Mouse (Mus musculus) mouse embryonic stem cell (cell line): ENCODE measurements around the gene Arf6.

ENCODE experiments used
- in situ Hi-C, 2 experiments: fragments of 300-500 bp; cut with MboI; formaldehyde crosslinking; loops; 1 replicate in 1 of 2; 3 replicates in 1 of 2; pipeline ENCODE4 v1.14.3; 2019 to 2020; ENCODE audit warnings: low sequenced_read_pairs in 2 of 2, low pct_unique_long_range_greater_than_20kb in 1 of 2, mixed read lengths in 1 of 2; ENCODE audit not compliant: unreplicated experiment in 1 of 2

Gene Arf6

DNA sequence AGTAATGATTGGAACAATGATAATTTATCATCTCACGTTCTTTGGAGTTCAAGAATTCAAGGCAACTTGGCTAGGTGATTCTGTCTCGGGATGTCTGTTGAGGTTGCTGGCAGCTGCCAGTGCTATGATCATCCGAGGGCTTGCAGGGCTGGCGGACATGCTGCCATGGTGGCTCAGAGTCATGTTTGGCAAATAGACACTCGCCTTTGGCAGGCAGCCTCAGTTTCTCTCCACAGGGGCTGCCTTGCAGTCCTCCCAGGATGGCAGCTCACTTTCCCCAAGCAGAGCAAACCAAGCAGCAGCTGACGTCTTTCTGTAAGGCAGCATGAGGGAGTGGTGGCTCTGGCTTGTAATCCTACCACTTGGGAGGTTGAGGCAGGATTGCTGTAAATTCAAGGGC is 22.5 kb downstream of the Arf6 start:
- in situ Hi-C loops: no loop called here

DNA sequence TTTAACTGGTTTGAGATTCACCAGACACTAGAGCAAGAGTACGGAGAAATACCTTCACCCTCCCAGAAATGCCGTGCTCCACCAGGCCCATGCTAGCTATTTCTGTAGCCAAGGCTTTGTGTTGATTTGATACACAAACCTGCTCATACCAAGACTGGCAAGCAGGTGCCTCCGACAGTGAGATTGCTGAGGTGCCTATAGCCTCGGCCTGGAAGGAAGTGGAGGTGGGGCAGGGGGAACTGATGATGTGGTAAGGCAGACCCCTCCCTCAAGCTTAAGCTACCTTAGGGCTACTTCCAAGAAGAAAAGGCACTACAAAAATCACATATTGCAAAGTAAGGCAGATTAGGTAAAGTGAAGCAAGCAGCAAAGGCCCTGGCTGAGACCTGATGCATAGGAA is 28.4 kb downstream of the Arf6 start:
- in situ Hi-C loops: no loop called here

DNA sequence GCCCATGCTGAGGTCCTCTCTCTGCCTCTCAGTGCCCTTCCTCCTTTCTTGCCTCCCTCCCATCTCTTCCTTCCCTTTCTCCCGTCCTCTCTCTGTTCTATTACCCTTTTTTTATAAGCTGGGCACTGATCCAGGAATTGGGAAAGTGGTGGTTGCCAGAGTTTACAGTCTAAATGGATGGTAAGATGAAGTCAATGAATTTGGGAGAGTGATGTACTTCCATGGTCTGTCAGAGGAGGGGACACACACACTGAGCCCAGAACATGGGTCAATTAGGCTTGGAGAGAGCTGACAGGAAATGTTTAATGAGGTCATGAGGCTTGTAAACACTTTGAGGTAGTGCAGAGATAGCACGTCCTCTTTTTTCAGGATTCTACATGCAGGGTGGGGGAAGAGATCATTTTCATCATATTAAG is 28.9 kb downstream of the Arf6 start:
- in situ Hi-C loops: no loop called here

DNA sequence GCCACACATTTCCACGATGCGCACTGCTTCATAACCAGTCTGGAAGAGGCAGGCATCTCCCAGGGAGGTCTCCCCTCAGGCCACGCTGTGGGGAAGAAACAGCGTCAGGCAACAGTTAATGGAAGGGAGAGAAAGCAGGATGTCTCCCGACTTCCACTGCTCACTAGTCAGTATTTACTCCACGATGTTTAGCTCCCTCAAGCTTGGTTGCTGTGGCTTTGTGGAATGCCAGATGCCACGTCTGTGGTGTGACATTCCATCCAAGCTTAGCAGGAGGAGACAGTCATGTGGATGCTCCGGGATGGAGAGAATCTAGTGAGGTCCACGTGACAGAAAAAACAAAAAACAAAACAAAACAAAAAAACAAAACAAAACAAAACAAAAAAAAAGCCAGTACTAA is 30.1 kb downstream of the Arf6 start:
- in situ Hi-C loops: no loop called here

DNA sequence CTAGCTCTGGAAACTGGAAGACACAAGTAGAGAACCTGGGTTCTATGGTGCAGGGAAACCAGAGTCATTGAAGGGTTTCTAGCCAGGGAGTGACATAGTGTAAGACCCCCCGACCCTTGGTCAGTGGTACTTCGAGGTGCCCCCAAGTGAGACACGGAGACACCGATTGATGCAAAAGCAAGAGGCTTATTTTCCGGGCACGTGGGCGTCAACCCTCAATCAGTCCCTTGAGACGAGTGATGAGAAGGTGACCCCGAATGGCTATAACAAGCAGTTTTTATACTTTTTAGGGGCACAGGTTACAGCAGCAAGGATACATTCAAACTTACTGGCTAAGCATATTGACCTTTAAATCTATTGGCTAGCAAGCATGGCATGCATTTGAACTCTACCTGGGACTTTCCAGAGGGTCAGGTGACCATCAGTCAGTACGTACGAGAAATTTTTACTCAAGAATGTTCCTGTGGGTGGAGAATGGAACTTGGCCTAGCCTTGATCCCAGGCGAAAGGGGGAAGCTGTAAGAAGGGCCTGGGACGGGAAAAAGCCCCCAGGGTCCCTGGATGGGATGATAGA is 30.7 kb downstream of the Arf6 start:
- in situ Hi-C loops: no loop called here

DNA sequence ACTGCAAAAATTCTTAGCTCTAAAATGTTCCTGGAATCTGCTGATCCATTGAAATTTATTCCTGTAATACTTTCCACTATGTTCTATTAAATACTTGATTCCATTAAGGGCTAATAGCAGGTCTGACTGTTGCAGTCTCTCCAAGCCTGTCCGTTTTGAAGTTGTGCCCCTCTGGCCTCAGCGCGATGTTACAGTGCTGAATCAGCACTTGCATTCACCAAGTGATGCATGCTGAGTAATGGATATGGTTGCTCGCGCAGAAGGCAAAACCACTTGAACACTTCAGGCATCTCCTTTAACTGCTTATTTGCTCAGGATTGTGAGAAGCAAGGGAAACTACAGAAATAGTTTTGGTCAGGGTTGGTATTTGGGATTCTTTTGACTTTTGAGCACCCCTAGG is 38.8 kb downstream of the Arf6 start:
- in situ Hi-C loops: no loop called here

DNA sequence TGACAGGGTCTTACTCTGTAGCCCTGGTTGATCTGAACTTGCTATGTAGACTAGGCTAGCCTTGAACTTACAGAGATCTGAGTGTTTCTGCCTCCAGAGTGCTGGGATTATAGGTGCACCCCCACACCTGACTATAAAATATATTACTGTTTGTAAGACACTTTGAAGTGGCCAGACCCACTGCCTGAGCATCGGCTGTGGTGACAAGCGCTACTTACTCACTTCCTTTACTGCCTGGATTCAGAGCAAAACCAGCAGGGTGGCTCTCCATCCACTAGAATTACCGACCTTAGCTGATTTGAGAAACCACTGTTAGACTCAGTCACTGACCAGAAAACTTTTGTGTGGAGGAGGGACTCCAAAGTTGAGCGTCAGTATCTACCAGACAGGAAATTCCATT is 40.0 kb downstream of the Arf6 start:
- in situ Hi-C loops: no loop called here

DNA sequence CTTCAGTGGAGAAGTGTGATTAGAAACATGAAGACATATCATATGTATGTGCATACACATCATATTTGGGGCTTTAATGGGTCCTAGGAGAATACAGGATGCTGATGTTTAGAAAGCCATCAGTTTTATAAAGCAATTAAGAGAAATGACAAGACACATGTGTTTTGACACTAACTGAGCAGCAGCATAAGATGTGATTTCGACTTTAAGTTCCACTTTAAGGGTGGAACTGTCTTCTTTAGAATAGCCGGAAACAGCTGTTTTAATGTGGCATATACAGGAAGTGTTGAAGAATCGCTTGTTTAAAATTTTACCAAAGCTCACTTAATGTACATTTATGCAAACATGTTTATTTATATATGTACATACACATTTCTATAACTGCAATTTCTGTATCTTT is 41.4 kb downstream of the Arf6 start:
- in situ Hi-C loops: no loop called here

DNA sequence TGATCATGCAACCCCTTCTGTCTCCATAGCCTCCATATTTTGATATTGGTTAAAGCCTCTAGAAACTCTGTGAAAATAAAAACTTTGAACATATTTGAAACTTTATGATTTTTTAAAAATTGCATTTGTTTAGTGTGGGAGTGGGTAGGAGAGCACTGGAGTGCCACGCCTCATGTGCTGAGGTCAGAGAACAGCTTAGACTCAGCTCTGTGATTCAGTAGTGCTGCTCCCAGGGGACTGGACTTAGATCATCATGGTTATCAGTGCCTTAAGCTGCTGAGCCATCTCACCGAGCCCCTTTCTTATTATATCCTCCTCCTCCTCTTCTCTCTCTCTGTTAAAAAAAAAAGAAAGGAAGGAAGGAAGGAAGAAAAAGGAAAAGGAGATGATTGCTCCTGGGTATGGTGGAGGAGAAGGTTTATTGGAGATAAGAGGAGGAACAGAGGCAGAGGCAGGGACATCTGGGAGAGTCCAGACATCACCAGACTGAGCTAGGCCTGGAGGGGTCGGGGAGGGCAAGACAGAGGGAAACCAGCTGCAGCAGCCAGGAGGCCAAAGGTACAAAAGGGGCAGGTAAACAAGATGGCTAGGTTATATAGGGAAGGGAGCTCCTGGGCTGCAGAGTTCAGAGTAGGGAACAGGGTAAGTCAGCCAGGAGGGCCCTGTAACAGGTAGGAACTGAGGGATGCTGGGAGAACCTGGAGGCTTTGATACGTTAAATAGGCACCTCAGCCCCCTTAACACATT is 43.0 kb downstream of the Arf6 start:
- in situ Hi-C loops: no loop called here

DNA sequence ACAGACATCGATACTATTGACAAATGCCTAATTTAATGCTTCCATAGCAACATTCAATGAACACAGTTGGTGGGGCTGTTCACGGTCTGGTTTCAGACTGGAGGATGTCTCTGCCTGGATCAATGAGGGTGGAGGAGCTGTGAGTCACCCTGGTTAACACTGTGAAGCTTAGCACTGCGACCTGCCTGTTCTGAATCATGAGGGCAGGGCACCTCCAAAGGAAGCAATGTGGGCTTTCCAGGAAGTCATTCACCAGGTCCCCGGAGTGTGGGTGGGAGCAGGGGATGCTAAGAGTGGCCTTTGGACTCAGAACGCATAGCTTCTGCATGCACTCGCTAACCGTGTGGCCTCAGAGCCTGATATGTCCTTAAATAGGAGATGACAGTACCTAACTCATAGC is 44.8 kb downstream of the Arf6 start:
- in situ Hi-C loops: no loop called here

DNA sequence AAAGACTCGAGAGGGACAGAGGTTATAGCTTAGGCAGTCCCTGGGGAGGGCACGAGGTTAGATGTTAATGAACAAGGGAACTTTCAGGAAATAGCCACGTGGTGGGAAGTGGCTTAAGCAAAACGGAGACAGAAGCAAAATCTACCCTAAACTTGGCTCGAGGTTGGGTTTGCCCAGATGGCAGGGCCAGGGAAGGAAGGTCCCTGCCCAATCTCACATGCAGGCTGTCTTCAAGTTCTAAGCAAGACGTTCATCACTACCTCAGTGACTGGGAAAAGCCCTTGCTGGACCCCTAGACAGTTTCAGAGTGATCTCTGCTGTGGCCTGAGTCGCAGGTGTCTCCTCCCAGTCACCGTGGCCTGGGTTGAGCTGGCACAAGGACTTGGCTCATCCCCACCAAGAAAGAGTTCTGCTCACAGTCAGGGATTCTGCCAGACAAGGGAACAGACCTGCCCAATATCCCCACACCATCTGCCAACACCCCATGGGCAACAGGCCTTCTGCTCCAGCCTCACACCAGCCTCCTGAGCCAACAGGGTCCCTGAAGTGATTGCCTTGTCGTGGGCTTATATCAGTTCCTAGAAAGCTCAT is 45.8 kb downstream of the Arf6 start:
- in situ Hi-C loops: no loop called here

DNA sequence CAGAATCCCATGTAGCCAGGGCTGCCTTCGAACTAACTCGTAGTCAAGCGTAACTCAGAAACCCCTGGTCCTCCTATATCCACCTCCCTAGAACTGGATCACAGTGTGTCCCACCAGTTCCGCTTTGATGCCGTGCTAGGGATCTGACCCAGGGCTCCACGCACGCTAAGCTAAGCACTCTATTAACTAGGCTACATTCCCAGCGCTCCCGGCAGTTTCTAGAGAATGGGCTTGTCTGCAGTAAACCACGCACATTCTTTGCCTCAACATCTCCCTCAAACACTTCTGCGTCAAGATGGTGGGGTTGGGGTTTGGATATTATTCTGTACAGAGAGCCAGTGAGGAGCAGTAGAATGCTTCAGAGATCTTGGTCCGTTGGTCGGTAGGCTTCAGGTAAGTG is 46.7 kb downstream of the Arf6 start:
- in situ Hi-C loops: no loop called here

DNA sequence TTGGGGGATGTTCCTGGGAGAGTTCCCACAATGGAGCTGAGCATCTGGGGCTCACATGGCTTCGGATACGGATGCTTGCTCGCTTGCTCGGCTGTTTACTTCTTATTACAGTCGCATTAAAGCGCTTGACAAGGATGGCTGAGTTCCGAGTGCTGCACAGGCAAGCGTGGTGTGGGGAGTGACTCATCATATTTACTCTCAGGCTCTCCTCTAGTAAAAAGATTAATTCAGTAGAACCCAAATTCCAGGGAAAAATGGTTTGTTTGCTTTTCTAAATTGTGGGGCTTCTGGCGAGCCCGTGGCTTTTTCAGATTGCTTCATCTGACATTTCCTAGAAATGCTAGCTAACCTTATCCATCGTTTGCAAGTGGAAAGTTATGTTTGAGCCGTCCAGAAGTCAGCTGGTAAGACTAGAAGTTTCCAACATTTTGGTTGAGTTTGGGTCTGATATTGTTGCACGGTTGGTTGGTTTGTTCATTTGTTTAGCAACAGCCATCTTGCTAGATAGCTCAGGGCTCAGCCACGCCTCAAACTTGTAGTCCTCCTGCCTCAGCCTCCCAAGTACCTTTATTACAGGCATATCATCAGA is 47.2 kb downstream of the Arf6 start:
- in situ Hi-C loops: no loop called here

DNA sequence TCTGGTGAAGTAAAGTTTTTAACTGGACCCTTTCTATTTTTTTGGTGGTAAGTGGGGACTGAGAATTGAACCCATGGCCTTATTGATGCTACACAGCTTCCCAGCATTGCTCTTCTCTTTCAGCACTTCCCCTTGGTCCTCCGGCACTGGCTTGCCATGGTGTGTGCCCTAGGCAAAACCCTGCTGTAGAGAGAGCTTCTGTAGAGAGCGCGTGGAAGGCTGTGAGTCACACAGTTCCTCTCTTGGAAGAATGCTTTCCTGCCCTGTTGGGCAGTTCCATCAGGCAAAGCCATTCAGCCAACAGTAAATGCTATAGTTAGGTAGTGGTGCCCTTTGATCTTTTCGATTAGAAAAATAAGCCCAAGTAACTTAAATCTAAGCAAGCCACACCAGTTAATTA is 47.7 kb downstream of the Arf6 start:
- in situ Hi-C loops: no loop called here

DNA sequence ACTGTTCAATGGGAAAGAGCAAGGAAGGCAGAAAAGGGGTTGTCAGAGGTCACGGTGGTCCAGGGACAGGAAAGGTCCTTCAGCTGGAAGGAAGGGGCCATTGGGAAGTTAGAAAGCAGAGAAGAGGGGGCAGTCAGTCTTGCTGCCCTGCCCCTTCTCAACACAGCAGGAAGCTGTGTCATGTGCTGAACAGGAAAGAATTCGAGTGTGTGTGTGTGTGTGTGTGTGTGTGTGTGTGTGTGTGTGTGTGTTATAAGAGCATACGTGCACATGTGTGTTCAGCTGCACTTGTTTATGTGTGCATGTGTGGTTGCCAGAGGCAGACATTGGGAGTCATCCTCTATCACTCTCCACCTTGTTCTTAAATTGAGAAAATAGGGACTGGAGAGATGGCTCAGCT is 48.8 kb downstream of the Arf6 start:
- in situ Hi-C loops: no loop called here

DNA sequence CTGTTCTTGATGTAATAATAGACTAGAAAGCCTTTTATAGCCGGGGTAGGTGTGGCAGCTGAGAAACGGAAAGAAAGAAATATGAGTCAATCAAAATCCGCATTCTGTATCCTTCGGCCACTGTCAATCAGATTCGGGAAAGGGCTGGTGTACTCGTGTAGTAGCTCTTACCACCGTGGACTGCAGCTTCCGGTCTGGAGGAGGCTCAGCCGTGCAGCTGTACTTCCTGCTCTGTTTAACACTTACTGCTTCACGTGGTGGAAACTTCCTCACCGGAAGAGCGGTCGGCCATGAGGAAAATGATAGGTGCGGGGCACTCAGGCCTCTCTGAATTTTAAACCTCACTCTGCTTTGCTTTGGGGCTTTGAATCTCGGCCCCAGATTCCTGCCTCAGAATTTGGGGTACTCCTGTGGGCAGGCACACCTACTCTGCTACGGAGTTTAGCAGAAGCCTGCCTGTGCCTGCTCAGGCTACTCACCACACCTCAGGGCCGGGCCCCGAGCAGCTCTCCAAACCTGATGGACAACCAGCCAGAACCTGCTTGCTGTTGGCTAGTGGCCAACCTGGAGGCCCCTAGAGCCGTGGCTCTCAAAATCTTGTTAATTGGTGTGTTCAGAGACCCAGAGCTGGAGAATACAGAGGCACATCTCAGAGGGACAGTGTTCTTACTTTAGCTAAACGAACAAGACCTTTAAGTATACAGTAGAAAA is 51.0 kb downstream of the Arf6 start:
- in situ Hi-C loops: no loop called here
